9 mouse cellular contexts compared by ENCODE assay signal in genomic region chr2:151739505-151739904, GRCm38 (mm10). TPM values are rescaled to one million over a fixed set of nuclear protein-coding genes. Genes with fewer than 3 reads are reported as not detected.
DNase-seq lines count a peak whose midpoint lies in the region; ATAC-seq and TF ChIP-seq lines count a peak whose summit lies in the region.
"Had no signal": no experiment of that assay in that cellular context is flagged by ENCODE, and none has a peak within 500 bp of the region (broad histone marks: within the 10 kb centered on the region; RNA-seq: fewer than 3 reads in every experiment).

No protein-coding gene starts in this region.

- 84% methylated on average over 7 of the region's 7 CpGs for WGBS in heart, embryonic 13.5 days
- 86% methylated on average over 7 of the region's 7 CpGs for WGBS in heart, adult 2 months
- WGBS in embryonic facial prominence, embryonic 13.5 days, result 88% methylated on average over 7 of the region's 7 CpGs
- 86% methylated on average over 7 of the region's 7 CpGs for WGBS in intestine, embryonic 15.5 days
- WGBS in midbrain, embryonic 12.5 days, result 91% methylated on average over 7 of the region's 7 CpGs

- no peak for TF ChIP-seq CTCF in heart, adult 2 months (IDR thresholded peaks at IDR 0.05)

- H3K4me3 ChIP-seq in heart, embryonic 13.5 days, result peak overlapping the region; percentile 98
- H3K4me3 ChIP-seq in heart, adult 2 months, result no peak overlapping the region
- H3K4me3 ChIP-seq in embryonic facial prominence, embryonic 13.5 days, result no peak overlapping the region
- H3K4me3 ChIP-seq in intestine, embryonic 15.5 days (replicated peaks), result no peak overlapping the region
- H3K4me3 ChIP-seq in midbrain, embryonic 12.5 days, result no peak overlapping the region

- H3K79me2 ChIP-seq in heart, adult 2 months (replicated peaks; ENCODE audit: control insufficient read depth, insufficient read depth, low read length), result peaks cover 3% of the 10 kb centered on the region; the same call in 1 of the 2 replicates

- TF ChIP-seq EP300 in heart, adult 2 months (IDR thresholded peaks at IDR 0.05; ENCODE audit: insufficient read depth, low read depth, low read length), result no peak

- H3K9ac ChIP-seq in heart, embryonic 13.5 days, result no peak overlapping the region; the same call in 1 of the 2 replicates
- H3K9ac ChIP-seq in heart, adult 2 months (ENCODE audit: low read depth, low read length), result no peak overlapping the region
- H3K9ac ChIP-seq in embryonic facial prominence, embryonic 13.5 days, result no peak overlapping the region
- H3K9ac ChIP-seq in intestine, embryonic 15.5 days, result no peak overlapping the region
- H3K9ac ChIP-seq in midbrain, embryonic 12.5 days (replicated peaks), result no peak overlapping the region

- DNase-seq in heart, adult 2 months, result no peak
- no peak for DNase-seq in cerebellum, postnatal 36 days
- DNase-seq in heart, postnatal 4 days, result no peak
- no peak for DNase-seq in frontal cortex, postnatal 25 days (ENCODE audit: low spot score in 2 of 2)

- H3K4me2 ChIP-seq in heart, embryonic 13.5 days, result peak overlapping the region; percentile 94
- peak overlapping the region; percentile 85 for H3K4me2 ChIP-seq in embryonic facial prominence, embryonic 13.5 days
- peak overlapping the region; percentile 75 for H3K4me2 ChIP-seq in intestine, embryonic 15.5 days (replicated peaks)
- peak overlapping the region; percentile 85 for H3K4me2 ChIP-seq in midbrain, embryonic 12.5 days (replicated peaks)

- H3K27ac ChIP-seq in heart, embryonic 13.5 days (replicated peaks), result no peak overlapping the region
- H3K27ac ChIP-seq in heart, adult 2 months, result no peak overlapping the region
- H3K27ac ChIP-seq in embryonic facial prominence, embryonic 13.5 days, result no peak overlapping the region
- H3K27ac ChIP-seq in intestine, embryonic 15.5 days, result no peak overlapping the region
- H3K27ac ChIP-seq in midbrain, embryonic 12.5 days (replicated peaks), result no peak overlapping the region

- H3K36me3 ChIP-seq in heart, embryonic 13.5 days, result peaks cover 9% of the 10 kb centered on the region; the same call in 1 of the 2 replicates
- H3K36me3 ChIP-seq in heart, adult 2 months (ENCODE audit: control insufficient read depth, insufficient read depth, low read length), result peaks cover 2% of the 10 kb centered on the region; the same call in 1 of the 2 replicates
- H3K36me3 ChIP-seq in embryonic facial prominence, embryonic 13.5 days, result peaks cover 11% of the 10 kb centered on the region
- H3K36me3 ChIP-seq in intestine, embryonic 15.5 days, result no peaks in the 10 kb centered on the region
- peaks cover 8% of the 10 kb centered on the region; the same call in 1 of the 2 replicates for H3K36me3 ChIP-seq in midbrain, embryonic 12.5 days

- TF ChIP-seq POLR2A in heart, adult 2 months (IDR thresholded peaks at IDR 0.05; ENCODE audit: insufficient read depth, low read depth, low read length), result no peak

- H3K9me3 ChIP-seq in heart, embryonic 13.5 days, result no peaks in the 10 kb centered on the region
- no peaks in the 10 kb centered on the region for H3K9me3 ChIP-seq in embryonic facial prominence, embryonic 13.5 days
- H3K9me3 ChIP-seq in intestine, embryonic 15.5 days, result no peaks in the 10 kb centered on the region
- H3K9me3 ChIP-seq in midbrain, embryonic 12.5 days, result no peaks in the 10 kb centered on the region

- peaks cover 21% of the 10 kb centered on the region for H3K4me1 ChIP-seq in heart, embryonic 13.5 days
- H3K4me1 ChIP-seq in heart, adult 2 months (ENCODE audit: control insufficient read depth, insufficient read depth, low read length), result peaks cover 3% of the 10 kb centered on the region
- peaks cover 22% of the 10 kb centered on the region for H3K4me1 ChIP-seq in embryonic facial prominence, embryonic 13.5 days
- H3K4me1 ChIP-seq in intestine, embryonic 15.5 days (replicated peaks), result peaks cover 7% of the 10 kb centered on the region
- H3K4me1 ChIP-seq in midbrain, embryonic 12.5 days, result peaks cover 24% of the 10 kb centered on the region

- intact Hi-C loops in heart, adult 2 months (cut with DNase I), result no loop called here

- ATAC-seq in heart, embryonic 13.5 days (ENCODE audit: extremely low read depth, insufficient number of reproducible peaks, low FRiP score, low TSS enrichment), result no peak
- ATAC-seq in embryonic facial prominence, embryonic 13.5 days (ENCODE audit: insufficient number of reproducible peaks, insufficient read depth, low FRiP score, low TSS enrichment, low read depth), result no peak
- no peak for ATAC-seq in intestine, embryonic 15.5 days
- ATAC-seq in midbrain, embryonic 12.5 days (ENCODE audit: low FRiP score, low read depth), result no peak
- ATAC-seq: inflammation-experienced regulatory T-cells, adult 6 months had no signal

- no peaks in the 10 kb centered on the region; the same call in 1 of the 2 replicates for H3K27me3 ChIP-seq in heart, embryonic 13.5 days (replicated peaks)
- no peaks in the 10 kb centered on the region for H3K27me3 ChIP-seq in heart, adult 2 months (ENCODE audit: control insufficient read depth, insufficient read depth, low read length)
- H3K27me3 ChIP-seq in embryonic facial prominence, embryonic 13.5 days, result peaks cover 11% of the 10 kb centered on the region
- H3K27me3 ChIP-seq in intestine, embryonic 15.5 days (replicated peaks), result no peaks in the 10 kb centered on the region
- peaks cover 12% of the 10 kb centered on the region; the same call in 1 of the 2 replicates for H3K27me3 ChIP-seq in midbrain, embryonic 12.5 days

RNA-seq across cellular contexts. Expression of gene Psmf1, which starts 4.5 kb away (rescaled TPM):
- polyA plus RNA-seq in heart, embryonic 13.5 days (2015; fragmentation: Nextera tagmentation; extraction: Ambion mirVana), result 27.9 and 28.0 TPM in 2 replicates
- total RNA-seq in heart, adult 2 months (2021), result 10 to 100 TPM; 21.8 to 25.9 TPM
- polyA plus RNA-seq in heart, adult 2 months (2012; rRNA removed), result 29.6 and 30.6 TPM in 2 replicates
- 40.9 and 46.3 TPM in 2 replicates for polyA plus RNA-seq in embryonic facial prominence, embryonic 13.5 days (2015; fragmentation: Nextera tagmentation; extraction: Ambion mirVana)
- 39.8 and 42.2 TPM in 2 replicates for polyA plus RNA-seq in intestine, embryonic 15.5 days (2015; fragmentation: Nextera tagmentation; extraction: Ambion mirVana)
- polyA plus RNA-seq in midbrain, embryonic 12.5 days (2016; fragmentation: Nextera tagmentation; extraction: Ambion mirVana), result 48.1 and 50.4 TPM in 2 replicates
- 10 to 100 TPM; 32.0 to 33.0 TPM for total RNA-seq in heart, postnatal 4 days (2021)

RNA-seq across cellular contexts. Expression of gene Tmem74b, which starts 37.7 kb away (rescaled TPM):
- 1.8 and 3.1 TPM in 2 replicates for polyA plus RNA-seq in heart, embryonic 13.5 days (2015; fragmentation: Nextera tagmentation; extraction: Ambion mirVana)
- 1 to 10 TPM; 4.6 to 5.8 TPM for total RNA-seq in heart, adult 2 months (2021)
- 4.4 and 4.5 TPM in 2 replicates for polyA plus RNA-seq in heart, adult 2 months (2012; rRNA removed)
- polyA plus RNA-seq in embryonic facial prominence, embryonic 13.5 days (2015; fragmentation: Nextera tagmentation; extraction: Ambion mirVana), result 3.1 and 4.3 TPM in 2 replicates
- polyA plus RNA-seq in intestine, embryonic 15.5 days (2015; fragmentation: Nextera tagmentation; extraction: Ambion mirVana), result 2.0 and 2.2 TPM in 2 replicates
- polyA plus RNA-seq in midbrain, embryonic 12.5 days (2016; fragmentation: Nextera tagmentation; extraction: Ambion mirVana), result 7.8 and 8.0 TPM in 2 replicates
- total RNA-seq in heart, postnatal 4 days (2021), result 1 to 10 TPM; 5.0 to 5.1 TPM
- polyA plus RNA-seq: inflammation-experienced regulatory T-cells, adult 6 months had no signal
